Mouse (Mus musculus) brain, embryonic 14.5 days (tissue): Measurements from ENCODE around the gene Creb3. TPM values are rescaled to one million over a fixed set of nuclear protein-coding genes. Genes with fewer than 3 reads are reported as not detected.
"Not testable (repeated sequence)": the region's sequence is repeated elsewhere in the genome, so short reads cannot be mapped to it uniquely, and the experiment has no call there.

ENCODE experiments used
- DNase-seq: peaks from one replicate; pipeline ENCODE4 v3.0.0-alpha.2; 2011; ENCODE audit warnings: low read depth
- CTCF ChIP-seq: fragments of 200-500 bp; IDR thresholded peaks from 2 replicates; pipeline ENCODE4 v1.5.1; 2012; ENCODE audit warnings: inconsistent platforms, mild to moderate bottlenecking, moderate library complexity, borderline replicate concordance; ENCODE audit not compliant: insufficient read depth, insufficient read length; ENCODE audit errors: extremely low read depth
- POLR2A ChIP-seq: fragments of 200-500 bp; IDR thresholded peaks from 2 replicates; pipeline ENCODE4 v1.6.1; 2012; ENCODE audit warnings: mild to moderate bottlenecking, inconsistent platforms, borderline replicate concordance; ENCODE audit not compliant: poor library complexity, insufficient read depth, insufficient read length, severe bottlenecking; ENCODE audit errors: extremely low read depth
- polyA plus RNA-seq: library from polyadenylated mRNA; depleted of rRNA; stranded (reverse); fragments of >200 nt; gene quantifications from 2 replicates; pipeline ENCODE4 v1.2.3, GENCODE M21; 2012

The Creb3 gene
- polyA plus RNA-seq, 1 experiment = 47.9 TPM

DNA sequence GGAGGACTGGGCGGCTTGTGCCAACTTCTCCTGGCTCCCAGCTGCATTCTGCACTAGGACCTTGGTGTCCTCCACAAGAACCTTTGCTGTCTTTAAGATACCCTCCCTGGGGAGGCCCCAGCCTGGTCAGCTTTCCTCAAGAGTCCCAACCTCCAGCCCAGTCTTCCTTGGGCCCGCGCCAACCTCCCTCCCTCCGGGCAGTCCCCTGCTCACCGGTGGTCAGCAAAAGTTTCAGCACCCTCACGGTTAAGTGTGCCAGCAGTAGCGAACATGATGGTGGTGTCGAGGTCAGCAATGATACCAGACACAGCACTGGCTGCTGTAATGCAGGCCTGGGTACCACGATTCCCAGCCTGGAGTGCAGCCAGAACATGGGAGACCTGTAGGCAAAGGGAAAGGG, 26.1 kb upstream of the Creb3 start:
- TF ChIP-seq CTCF (no peak), POLR2A (no peak)
- no peak for DNase-seq

DNA sequence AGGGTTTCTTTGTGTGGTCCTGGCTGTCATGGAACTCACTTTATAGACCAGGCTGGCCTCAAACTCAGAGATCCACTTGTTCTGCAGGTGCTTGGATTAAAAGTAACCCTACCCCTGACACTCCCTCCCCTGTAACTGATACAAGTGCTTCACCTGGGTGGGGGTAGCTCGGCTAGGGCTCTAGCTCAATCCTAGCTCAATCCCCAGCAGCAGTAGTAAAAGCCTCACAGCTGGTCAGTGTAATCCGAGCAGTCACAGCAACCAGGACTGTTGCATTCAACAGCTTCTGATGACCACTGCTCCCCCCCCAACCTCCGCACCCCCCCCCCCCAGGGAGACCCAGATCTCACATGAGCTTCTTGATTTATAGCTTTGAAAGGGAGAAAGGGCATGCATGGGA, 20.1 kb upstream of the Creb3 start:
- TF ChIP-seq POLR2A (no peak), CTCF (no peak)
- DNase-seq = no peak

DNA sequence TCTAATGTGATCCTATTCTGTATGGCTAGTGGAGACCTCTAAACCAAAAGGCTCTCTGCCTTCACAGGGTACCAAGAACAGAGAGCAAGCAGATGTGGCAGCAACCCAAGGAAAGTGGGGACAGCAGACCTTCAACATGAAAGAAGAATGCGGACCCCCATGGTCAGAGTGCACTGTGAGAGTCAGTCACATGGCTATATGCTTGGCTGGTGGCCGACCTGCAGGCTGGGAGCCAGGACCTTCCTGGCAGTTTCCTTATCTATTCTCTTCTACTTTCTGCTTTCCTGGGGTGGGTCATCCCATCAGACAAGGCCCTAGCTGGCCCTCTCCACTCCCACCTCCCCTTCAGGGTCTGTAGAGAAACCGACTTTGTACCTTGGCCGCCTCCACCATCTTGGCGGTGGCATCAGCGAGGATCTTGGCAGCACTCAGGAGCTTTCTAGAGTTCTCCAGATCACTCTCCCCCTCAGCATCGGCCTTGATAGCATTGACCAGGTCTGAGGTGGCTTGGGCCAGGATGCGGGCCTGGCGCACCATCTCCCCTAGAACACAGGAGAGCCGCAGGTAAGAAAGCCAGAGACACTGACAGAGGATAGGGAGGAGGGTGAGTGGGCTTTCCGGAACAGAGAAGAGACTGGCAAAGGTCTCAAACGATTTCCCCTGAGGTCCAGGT, 15.6 kb upstream of the Creb3 start:
- DNase-seq = no peak
- TF ChIP-seq POLR2A (no peak), CTCF (no peak)

DNA sequence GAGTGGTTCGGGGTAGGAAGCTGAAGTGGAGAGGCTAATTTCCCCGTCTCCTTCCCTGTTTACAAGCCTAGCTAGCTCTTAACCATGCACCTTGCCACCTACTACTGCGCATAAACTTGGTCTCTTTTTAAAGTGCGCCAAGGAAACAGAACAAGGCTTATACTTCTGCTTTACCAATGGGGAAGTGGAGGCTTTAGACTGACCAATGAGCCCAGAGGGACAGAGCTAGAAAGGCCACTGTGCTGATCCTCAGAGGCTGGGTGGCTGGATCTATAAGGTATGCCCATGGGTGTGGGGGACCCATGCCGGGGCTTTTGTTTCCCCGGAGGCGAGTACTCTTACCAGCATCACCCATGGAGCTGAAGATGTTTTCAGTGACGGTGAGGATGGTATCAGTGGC, 15.0 kb upstream of the Creb3 start:
- DNase-seq = no peak
- no peak for TF ChIP-seq CTCF
- no peak for TF ChIP-seq POLR2A

DNA sequence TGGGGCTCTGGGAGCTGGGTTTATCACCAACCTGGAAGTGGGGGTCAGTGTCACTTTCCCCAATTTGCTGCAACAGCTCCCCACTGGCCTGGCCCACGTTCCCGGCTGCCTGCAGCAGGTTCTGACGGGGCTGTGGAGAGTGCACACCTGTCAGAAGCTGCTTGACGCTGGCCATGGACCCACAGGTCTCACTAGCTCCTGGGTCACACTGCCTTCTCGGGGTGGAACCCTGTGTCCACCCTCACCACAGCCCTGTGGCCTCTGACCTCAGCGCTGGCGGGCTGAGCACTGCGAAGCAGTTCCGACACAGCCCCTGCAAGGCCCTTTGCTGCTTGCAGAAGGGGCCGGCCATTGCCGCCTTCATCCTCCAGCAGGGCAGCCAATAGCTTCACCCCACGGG, 13.1 kb upstream of the Creb3 start:
- TF ChIP-seq CTCF (no peak), POLR2A (no peak)
- DNase-seq = no peak

DNA sequence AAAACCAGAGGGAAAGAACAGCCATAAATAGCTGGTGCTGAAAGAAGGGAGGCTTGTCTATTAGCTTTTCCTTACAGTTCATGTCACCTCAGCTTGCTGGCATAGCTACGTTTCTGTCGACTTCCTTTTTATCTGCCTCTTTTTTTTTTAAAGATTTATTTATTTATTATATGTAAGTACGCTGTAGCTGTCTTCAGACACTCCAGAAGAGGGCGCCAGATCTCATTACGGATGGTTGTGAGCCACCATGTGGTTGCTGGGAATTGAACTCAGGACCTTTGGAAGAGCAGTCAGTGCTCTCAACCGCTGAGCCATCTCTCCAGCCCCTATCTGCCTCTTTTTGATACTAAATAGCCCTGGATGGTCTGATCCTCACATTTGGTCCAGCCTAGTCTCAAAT, 10.3 kb upstream of the Creb3 start:
- DNase-seq = not testable (repeated sequence)

DNA sequence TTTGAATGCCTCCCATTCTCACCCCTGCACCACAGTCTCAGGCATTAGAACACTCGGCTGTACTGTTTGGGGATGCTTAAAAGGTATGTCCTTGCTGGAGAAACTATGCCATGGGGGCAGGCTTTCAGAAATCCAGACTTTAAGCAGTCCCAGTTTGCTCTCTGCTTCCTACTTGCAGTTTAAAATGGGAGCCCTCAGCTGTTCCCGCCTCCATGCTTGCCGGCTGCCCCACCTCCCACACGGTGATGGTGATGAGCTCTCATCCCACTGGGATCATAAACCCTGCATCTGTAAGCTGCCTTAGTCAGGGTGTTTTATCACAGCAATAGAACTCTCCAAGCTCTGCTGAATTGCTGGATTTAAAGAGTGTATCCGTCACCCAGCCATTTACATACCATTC, 9.7 kb upstream of the Creb3 start:
- TF ChIP-seq CTCF (no peak), POLR2A (no peak)
- no peak for DNase-seq

DNA sequence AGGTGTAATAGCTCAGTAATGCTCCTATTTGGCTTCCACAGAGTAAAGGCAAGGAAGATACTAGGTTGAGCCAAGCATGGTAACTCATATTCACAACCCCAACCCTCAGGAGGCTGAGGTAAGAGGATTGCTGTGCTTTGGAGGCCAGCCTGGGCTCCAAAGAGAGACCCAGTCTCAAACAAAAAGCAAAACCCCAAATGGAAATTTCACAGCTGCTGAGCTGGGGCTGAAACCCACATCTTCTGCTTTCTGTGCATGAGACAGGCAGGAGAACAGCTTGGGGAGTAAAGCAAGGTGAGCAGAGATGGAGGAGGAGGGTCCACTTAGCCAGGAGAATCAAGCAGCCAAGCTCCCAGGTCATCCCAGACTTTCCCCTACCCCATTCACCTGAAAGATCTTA, 8.2 kb upstream of the Creb3 start:
- TF ChIP-seq CTCF (no peak), POLR2A (no peak)
- no peak for DNase-seq

DNA sequence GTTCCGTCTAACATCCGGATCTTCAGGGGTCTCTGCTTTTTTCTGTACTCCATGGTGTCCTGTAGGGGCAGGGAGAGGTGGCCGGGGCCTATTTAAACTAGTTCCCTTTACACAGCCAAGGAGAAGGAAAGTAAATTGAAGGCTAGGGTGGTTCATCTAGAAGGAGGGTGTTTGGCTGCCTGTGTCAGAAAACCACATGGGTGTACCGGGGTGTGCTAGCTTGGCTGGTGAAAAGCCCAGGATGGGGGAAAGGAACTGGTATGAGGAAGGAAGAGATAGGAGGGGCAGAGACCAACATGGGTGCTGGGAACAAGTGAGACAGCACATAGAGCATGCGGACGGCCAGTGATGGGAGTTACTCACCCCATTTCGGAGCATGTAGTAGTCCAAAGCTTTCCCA, 6.2 kb upstream of the Creb3 start:
- no peak for TF ChIP-seq CTCF
- no peak for TF ChIP-seq POLR2A

DNA sequence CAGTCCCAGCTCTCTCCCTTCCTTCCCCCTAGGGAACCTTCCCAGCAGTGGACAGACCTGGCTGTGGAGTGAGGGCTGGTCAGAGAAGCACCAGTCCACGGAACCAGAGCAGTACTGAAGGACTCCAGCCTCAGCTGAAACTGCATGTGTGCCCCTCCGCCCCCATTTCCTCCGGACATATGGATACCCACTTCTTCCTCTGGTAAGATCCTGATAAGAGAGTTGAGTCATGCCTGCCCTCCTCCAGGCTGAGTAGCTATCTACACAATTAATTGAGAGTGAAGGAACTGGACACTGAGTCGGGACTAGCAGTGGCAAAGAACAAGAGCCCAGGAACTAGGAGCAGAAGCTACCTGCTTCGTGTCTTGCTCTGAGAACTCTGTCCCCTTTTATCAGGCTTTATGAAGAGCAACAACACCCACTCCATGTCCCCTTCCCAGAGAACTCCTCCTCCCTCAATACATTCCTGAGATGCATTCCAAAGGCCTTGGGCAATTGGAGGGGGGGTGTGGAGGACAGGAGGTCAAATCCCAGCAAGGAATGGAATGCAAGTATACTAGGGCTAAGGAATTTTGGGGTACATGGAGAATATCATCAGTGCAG, 4.0 kb upstream of the Creb3 start:
- DNase-seq = no peak
- TF ChIP-seq CTCF = no peak
- no peak for TF ChIP-seq POLR2A

More for the DNA sequence above, 6.2 kb upstream of the Creb3 start:
- no peak for DNase-seq

DNA sequence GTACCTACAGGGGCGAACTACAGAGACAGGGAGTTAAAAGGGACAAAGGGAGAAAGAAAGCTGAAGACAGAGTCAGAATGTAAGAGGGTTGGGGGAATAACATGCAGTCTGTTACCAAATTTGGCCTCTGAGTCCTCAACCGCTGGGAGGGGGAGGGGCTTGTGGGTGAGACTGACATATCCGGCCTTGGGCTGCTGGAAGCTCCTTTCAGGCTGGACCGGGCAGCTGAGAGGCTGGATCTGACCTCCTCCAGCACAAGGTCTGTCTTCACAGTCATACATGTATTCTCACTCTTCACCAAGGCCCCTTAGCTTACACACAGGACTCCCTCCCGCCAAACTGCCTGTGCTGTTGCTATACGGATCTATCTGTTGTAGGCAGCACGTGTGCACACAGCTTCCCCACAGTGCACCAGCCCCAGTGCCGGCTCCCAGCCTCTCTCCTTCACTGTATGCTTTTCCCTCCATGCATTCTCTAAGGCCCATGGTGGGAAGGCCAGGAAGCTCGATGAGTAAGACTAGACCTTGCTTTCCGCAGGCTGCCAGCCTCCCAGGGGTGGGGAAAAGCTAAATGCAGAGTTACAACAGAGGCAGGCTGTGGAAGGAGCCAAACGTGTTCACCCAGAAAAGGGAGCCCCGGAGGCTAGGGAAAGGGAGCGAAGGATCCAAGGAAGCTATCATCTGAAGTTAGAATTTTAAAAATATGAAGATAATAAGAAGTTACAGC, 3.3 kb upstream of the Creb3 start:
- peak; percentile 15 for DNase-seq
- TF ChIP-seq CTCF = no peak

DNA sequence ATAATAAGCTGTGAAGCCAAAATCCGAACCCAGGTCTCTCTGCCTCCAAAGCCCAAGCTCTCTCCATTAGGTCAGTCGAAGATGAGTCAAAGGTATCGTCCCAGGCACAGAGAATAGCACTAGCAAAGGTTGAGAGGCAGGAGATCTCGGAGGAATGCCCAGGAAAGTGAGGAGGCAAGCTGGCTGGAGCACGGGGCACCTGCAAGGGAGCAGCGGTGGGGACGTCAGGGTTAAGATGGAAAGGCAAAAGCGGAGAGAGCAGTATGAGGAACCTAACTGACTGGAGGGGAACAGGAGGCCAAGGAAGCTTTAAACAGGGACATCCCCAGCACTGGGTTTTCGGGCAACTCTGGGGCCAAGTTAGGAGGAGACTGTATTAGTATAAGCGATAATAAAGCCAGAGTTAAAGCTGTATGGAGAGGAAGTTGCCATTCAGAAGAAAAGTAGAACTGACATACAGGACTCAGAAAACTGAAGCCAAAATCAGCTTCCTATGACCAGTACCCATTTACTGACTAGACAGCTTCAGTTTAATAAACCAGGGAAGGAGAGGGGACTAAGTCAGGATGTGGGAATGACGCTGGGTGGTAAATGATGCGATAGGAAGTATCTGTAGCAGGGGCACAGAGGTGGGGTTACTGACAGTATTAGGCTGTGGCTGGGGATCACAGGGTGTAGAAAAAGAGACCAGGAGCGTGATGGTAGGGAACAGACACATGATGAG, 2.5 kb upstream of the Creb3 start:
- TF ChIP-seq POLR2A = no peak
- no peak for TF ChIP-seq CTCF
- DNase-seq = no peak

DNA sequence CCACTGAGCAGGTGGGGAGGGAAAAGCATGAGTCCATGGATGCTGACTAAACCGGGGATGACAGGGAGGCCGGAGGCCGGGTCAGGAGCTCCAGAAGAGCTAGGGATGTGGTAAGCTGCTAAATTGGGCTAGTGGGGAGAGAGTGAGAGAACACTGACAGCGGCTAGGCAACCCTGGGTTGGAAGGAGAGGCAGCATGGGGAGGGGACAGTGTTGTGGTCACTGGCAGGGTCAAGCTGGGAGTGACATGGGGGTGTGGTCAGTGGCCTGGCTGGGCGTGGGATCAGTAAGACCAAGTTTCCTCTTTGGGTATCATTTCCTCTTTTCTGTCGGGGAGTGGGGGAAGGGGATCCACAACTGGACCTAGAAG, 1.9 kb upstream of the Creb3 start:
- TF ChIP-seq POLR2A (no peak), CTCF (no peak)
- no peak for DNase-seq
